Mouse (Mus musculus) E14TG2a.4 (cell line): Measurements from ENCODE around the gene Dennd1c.

Source experiments
- CTCF ChIP-seq: conservative IDR thresholded peaks from 2 replicates; pipeline ENCODE4 v1.5.1; 2014; ENCODE audit warnings: low read length
- NANOG ChIP-seq: IDR thresholded peaks from 2 replicates; pipeline ENCODE4 v1.6.1; 2014; ENCODE audit warnings: borderline replicate concordance, low read length, mixed read lengths
- POU5F1 ChIP-seq: IDR thresholded peaks from 2 replicates; pipeline ENCODE4 v1.6.1; 2014; ENCODE audit warnings: low read length, borderline replicate concordance

DNA sequence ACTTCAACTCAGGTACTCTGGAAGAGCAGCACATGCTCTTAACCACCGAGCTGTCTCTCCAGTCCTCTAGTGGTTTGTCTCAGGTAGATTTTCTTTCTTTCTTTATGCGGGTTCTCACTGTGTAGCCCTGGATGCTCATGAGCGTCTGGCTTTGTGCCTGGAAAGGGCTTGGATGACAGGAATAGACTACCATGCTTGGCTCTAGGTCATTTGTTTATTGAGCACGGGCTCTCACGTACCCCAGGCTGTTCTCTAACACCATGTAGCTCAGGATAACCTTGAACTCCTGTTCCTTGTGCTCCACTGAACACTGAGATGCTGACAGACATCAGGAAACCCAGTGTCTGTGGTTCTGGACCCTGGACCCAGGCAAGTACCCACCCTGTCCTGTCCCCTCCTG is 4.2 kb upstream of the Dennd1c start:
- TF ChIP-seq CTCF = no peak
- no peak for TF ChIP-seq POU5F1
- no peak for TF ChIP-seq NANOG
